Mouse (Mus musculus) CH12.LX (cell line): ENCODE measurements at regions not wholly inside any gene's neighbourhood (a gene's known extent, or its start where the extent isn't known, plus 50 kb on each side); places are given as distances from the start of the nearest gene placed in this dataset.

ENCODE experiments used
- CTCF ChIP-seq, 2 experiments: IDR thresholded peaks in 1 of 2; conservative IDR thresholded peaks in 1 of 2; 2 replicates each; pipeline ENCODE4 v1.5.1; 2011 to 2012; ENCODE audit warnings: low read depth in 2 of 2, low read length in 2 of 2, improper control_type of control experiment in 1 of 2, inconsistent platforms in 1 of 2, mild to moderate bottlenecking in 1 of 2, moderate library complexity in 1 of 2
- EP300 ChIP-seq: IDR thresholded peaks from 2 replicates; pipeline ENCODE4 v1.6.1; 2011; ENCODE audit warnings: low read length, improper control_type of control experiment
- POLR2A ChIP-seq: IDR thresholded peaks from 2 replicates; pipeline ENCODE4 v1.6.1; 2011; ENCODE audit warnings: low read depth, mild to moderate bottlenecking, improper control_type of control experiment, low read length

DNA sequence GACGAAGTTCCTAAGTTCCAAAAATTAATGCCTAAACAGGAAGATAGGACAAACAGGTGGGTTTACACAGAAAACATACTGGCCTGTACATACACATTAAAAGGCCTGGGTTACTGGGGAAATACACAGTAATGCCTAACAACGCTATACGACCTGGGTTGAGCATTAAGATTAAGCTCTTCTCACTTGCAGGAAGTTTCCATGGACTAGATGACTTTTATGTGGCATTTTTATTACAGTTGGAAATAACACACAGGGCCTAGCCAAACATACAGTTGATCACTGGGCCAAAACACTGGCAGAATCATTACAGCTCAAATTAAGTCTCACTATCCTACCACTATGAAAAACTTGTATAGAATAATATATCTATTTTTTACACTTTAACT, 236.5 kb upstream of the Arx start:
- TF ChIP-seq CTCF (conservative IDR thresholded peaks at IDR 0.05 in 1 of 2, IDR thresholded peaks at IDR 0.05 in 1 of 2; ENCODE audit: low read depth in 2 of 2, low read length in 2 of 2) (no peak), EP300 (no peak), POLR2A (no peak)
